Mouse (Mus musculus) G1E (cell line): ENCODE results near the gene Lrrc2.

Source experiments
- CTCF ChIP-seq: IDR thresholded peaks from 2 replicates; pipeline ENCODE4 v1.5.1; 2012; ENCODE audit warnings: low read depth, low read length, inconsistent platforms, mixed read lengths
- GATA1 ChIP-seq: IDR thresholded peaks from 2 replicates; pipeline ENCODE4 v1.6.1; 2012; ENCODE audit warnings: borderline replicate concordance, low read length, inconsistent platforms, mixed read lengths
- GATA2 ChIP-seq: IDR thresholded peaks from 2 replicates; pipeline ENCODE4 v1.6.1; 2012; ENCODE audit warnings: low read depth, low read length, inconsistent platforms, borderline replicate concordance
- POLR2AphosphoS5 ChIP-seq: IDR thresholded peaks from 2 replicates; pipeline ENCODE4 v1.6.1; 2012; ENCODE audit warnings: low read depth, low read length, inconsistent platforms; ENCODE audit not compliant: insufficient replicate concordance
- TAL1 ChIP-seq: conservative IDR thresholded peaks from 2 replicates; pipeline ENCODE4 v1.6.1; 2012; ENCODE audit warnings: low read depth, low read length, inconsistent platforms, mixed read lengths

- TF ChIP-seq CTCF (no peak), TAL1 (no peak), GATA2 (no peak), GATA1 (no peak), POLR2AphosphoS5 (no peak)
Observed at GRCm38 (mm10) chr9:110935941-110936340, 15.4 kb upstream of the Lrrc2 start.
